ENCODE assay signal across 8 mouse cellular contexts in the genomic region with DNA sequence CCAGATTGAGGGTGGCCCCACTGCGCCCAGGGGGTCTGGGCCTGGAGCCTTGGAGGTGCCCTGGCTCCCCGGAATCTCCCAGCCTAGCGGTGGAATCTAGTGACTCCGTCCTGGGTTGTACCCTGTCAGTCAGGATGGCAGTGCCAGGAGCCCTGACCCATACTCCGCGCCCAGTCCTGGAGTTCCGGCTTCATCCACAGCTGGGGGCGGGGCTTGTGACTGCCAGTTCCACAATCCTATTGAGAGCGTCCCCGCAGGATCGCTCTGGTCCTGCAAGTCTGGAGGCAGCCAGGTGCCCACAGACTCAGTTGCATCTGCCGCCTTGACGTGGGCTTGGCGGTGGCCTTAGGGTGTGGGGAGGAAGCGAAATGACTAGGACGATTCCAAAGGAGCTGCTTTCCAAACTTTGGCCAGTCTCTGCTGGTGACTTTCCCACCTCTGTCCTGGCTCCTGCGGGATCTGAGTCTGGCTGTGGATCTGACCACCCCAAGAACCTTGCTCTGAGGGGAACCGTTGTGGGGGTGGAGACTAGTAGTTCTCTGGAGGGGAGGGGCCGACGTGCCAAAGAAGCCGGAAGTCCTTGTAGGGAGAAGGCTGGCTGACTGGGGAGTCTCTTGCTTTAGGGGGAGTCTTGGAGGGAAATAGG. TPM values are rescaled to one million over a fixed set of nuclear protein-coding genes. Genes with fewer than 3 reads are reported as not detected.
A peak's percentile ranks its signal among the peaks of the same experiment; 100 is the strongest.
DNase-seq lines count a peak whose midpoint lies in the region; ATAC-seq lines count a peak whose summit lies in the region.

No protein-coding gene starts in this region.

- H3K4me2 ChIP-seq in embryonic facial prominence, embryonic 12.5 days (replicated peaks): peak overlapping the region; percentile 100
- H3K4me2 ChIP-seq in liver, embryonic 13.5 days: peak overlapping the region; percentile 83

- peaks cover 31% of the 10 kb centered on the region for H3K36me3 ChIP-seq in embryonic facial prominence, embryonic 12.5 days
- peaks cover 79% of the 10 kb centered on the region for H3K36me3 ChIP-seq in liver, embryonic 13.5 days

- H3K27me3 ChIP-seq in embryonic facial prominence, embryonic 12.5 days: no peaks in the 10 kb centered on the region
- H3K27me3 ChIP-seq in liver, embryonic 13.5 days: no peaks in the 10 kb centered on the region

- peak; percentile 83 for DNase-seq in layer of hippocampus, adult 11-12 months (ENCODE audit: low spot score)
- DNase-seq in layer of hippocampus, adult 9-10 months (ENCODE audit: low spot score): no peak
- DNase-seq in heart, adult 8-10 months (ENCODE audit: low spot score): peak; percentile 86
- peak; percentile 91 to 93 for DNase-seq in kidney, adult 8-10 months
- peak; percentile 79 for DNase-seq in liver, embryonic 13.5 days
- peak; percentile 84 for DNase-seq in naive thymus-derived CD4-positive, alpha-beta T cell, adult 2 months (ENCODE audit: low read depth)
- DNase-seq in spleen, postnatal 4 days (ENCODE audit: low spot score in 2 of 2): peak; percentile 85 to 92

- peaks cover 12% of the 10 kb centered on the region for H3K4me1 ChIP-seq in embryonic facial prominence, embryonic 12.5 days
- H3K4me1 ChIP-seq in liver, embryonic 13.5 days (replicated peaks): peaks cover 86% of the 10 kb centered on the region

- 1% methylated on average over 21 of the region's 21 CpGs for WGBS in embryonic facial prominence, embryonic 12.5 days
- under 1% methylated on average over 21 of the region's 21 CpGs for WGBS in liver, embryonic 13.5 days (ENCODE audit: insufficient replicate concordance)

- H3K9ac ChIP-seq in embryonic facial prominence, embryonic 12.5 days: peak overlapping the region; percentile 67
- peak overlapping the region; percentile 91 for H3K9ac ChIP-seq in liver, embryonic 13.5 days

- ATAC-seq in embryonic facial prominence, embryonic 12.5 days (ENCODE audit: insufficient number of reproducible peaks, insufficient read depth, low FRiP score, low TSS enrichment): peak; percentile 70
- peak; percentile 75 for ATAC-seq in liver, embryonic 13.5 days (ENCODE audit: low read depth)

- no peaks in the 10 kb centered on the region for H3K9me3 ChIP-seq in embryonic facial prominence, embryonic 12.5 days
- no peaks in the 10 kb centered on the region for H3K9me3 ChIP-seq in liver, embryonic 13.5 days (replicated peaks)

- 0 out of 2 replicates have a peak overlapping the region, but pooled peaks have one; percentile 38 for H3K27ac ChIP-seq in embryonic facial prominence, embryonic 12.5 days
- peak overlapping the region; percentile 87 for H3K27ac ChIP-seq in liver, embryonic 13.5 days

- H3K4me3 ChIP-seq in embryonic facial prominence, embryonic 12.5 days: peak overlapping the region; percentile 78
- H3K4me3 ChIP-seq in liver, embryonic 13.5 days (replicated peaks): peak overlapping the region; percentile 81

RNA-seq across cellular contexts. Expression of a gene that starts 1.1 kb away (rescaled TPM):
- 0.54 and 1.3 TPM in 2 replicates for polyA plus RNA-seq in embryonic facial prominence, embryonic 12.5 days (2016; fragmentation: Nextera tagmentation; extraction: Ambion mirVana)
- total RNA-seq in heart, adult 8-10 months (2022): 1 to 10 TPM in 2 of 4 experiments, under 1 TPM in 1, not detected in 1; 0.63 to 1.3 (median 1.2) TPM
- 0.30 TPM in 1 of 2 replicates, not detected in the other for polyA plus RNA-seq in liver, embryonic 13.5 days (2015; fragmentation: Nextera tagmentation; extraction: Ambion mirVana)

RNA-seq across cellular contexts. Expression of a gene that starts 1.1 kb away (rescaled TPM):
- polyA plus RNA-seq in embryonic facial prominence, embryonic 12.5 days (2016; fragmentation: Nextera tagmentation; extraction: Ambion mirVana): 29.6 and 31.0 TPM in 2 replicates
- total RNA-seq in heart, adult 8-10 months (2022): 100 to 1,000 TPM; 123 to 137 (median 131) TPM
- 50.5 and 55.3 TPM in 2 replicates for polyA plus RNA-seq in liver, embryonic 13.5 days (2015; fragmentation: Nextera tagmentation; extraction: Ambion mirVana)

RNA-seq across cellular contexts. Expression of a gene that starts 13.1 kb away (rescaled TPM):
- polyA plus RNA-seq in embryonic facial prominence, embryonic 12.5 days (2016; fragmentation: Nextera tagmentation; extraction: Ambion mirVana): 0.26 TPM in 1 of 2 replicates, not detected in the other
- total RNA-seq in heart, adult 8-10 months (2022): not detected
- 78.8 and 85.7 TPM in 2 replicates for polyA plus RNA-seq in liver, embryonic 13.5 days (2015; fragmentation: Nextera tagmentation; extraction: Ambion mirVana)

RNA-seq across cellular contexts. Expression of a gene that starts 15.2 kb away (rescaled TPM):
- 4.3 and 4.9 TPM in 2 replicates for polyA plus RNA-seq in embryonic facial prominence, embryonic 12.5 days (2016; fragmentation: Nextera tagmentation; extraction: Ambion mirVana)
- total RNA-seq in heart, adult 8-10 months (2022): 1 to 10 TPM; 2.3 to 6.0 (median 4.9) TPM
- polyA plus RNA-seq in liver, embryonic 13.5 days (2015; fragmentation: Nextera tagmentation; extraction: Ambion mirVana): 7.8 and 8.8 TPM in 2 replicates

RNA-seq across cellular contexts. Expression of a gene that starts 15.4 kb away (rescaled TPM):
- 117 and 129 TPM in 2 replicates for polyA plus RNA-seq in embryonic facial prominence, embryonic 12.5 days (2016; fragmentation: Nextera tagmentation; extraction: Ambion mirVana)
- total RNA-seq in heart, adult 8-10 months (2022): 1 to 10 TPM in 3 of 4 experiments, under 1 TPM in 1; 0.78 to 3.2 (median 2.3) TPM
- polyA plus RNA-seq in liver, embryonic 13.5 days (2015; fragmentation: Nextera tagmentation; extraction: Ambion mirVana): 150 TPM in 2 replicates

Comparison
In these comparisons a context has a peak if more than half of its experiments do, and no peak if none do; other contexts are left out.
1. RNA of a gene that starts 13.1 kb away (polyA plus RNA-seq): 78.8 to 85.7 TPM in liver, embryonic 13.5 days; 0.26 TPM in embryonic facial prominence, embryonic 12.5 days; every median in the first group is over 10 times any median in the second.